Mouse (Mus musculus) MEL (cell line): Measurements from ENCODE around the gene Pcnx3. TPM values are rescaled to one million over a fixed set of nuclear protein-coding genes. Genes with fewer than 3 reads are reported as not detected.

Source experiments
- DNase-seq: peaks from one replicate; pipeline ENCODE4 v3.0.0; 2011; ENCODE audit warnings: low read depth, low spot score
- H3K27ac ChIP-seq: 2 replicates; pipeline ENCODE4 v1.5.1; 2012; ENCODE audit warnings: low read depth, mild to moderate bottlenecking, control low read depth, low read length, moderate library complexity; ENCODE audit not compliant: control insufficient read depth
- H3K27me3 ChIP-seq, 2 experiments: fragments of 150-350 bp in 1 of 2; sonication (generic) in 1 of 2; 2 replicates each; pipeline ENCODE4 v1.6.1; 2012; ENCODE audit warnings: low read length in 2 of 2, mild to moderate bottlenecking in 2 of 2, improper control_type of control experiment in 1 of 2, moderate library complexity in 1 of 2; ENCODE audit not compliant: insufficient read depth in 2 of 2, control insufficient read depth in 1 of 2
- H3K36me3 ChIP-seq, 2 experiments: 2 replicates each; pipeline ENCODE4 v1.6.1; 2012 to 2014; ENCODE audit warnings: low read length in 2 of 2, improper control_type of control experiment in 1 of 2, inconsistent platforms in 1 of 2, mild to moderate bottlenecking in 1 of 2; ENCODE audit not compliant: insufficient read depth in 2 of 2, control insufficient read depth in 1 of 2
- H3K4me1 ChIP-seq, 2 experiments: fragments of 150-350 bp in 1 of 2; sonication (generic) in 1 of 2; 2 replicates each; pipeline ENCODE4 v1.6.1; 2012; ENCODE audit warnings: low read length in 2 of 2, improper control_type of control experiment in 1 of 2, mild to moderate bottlenecking in 1 of 2; ENCODE audit not compliant: insufficient read depth in 2 of 2, control insufficient read depth in 1 of 2
- H3K4me3 ChIP-seq, 2 experiments: fragments of 150-350 bp in 1 of 2; sonication (generic) in 1 of 2; 2 replicates each; pipeline ENCODE4 v1.5.1; 2012; ENCODE audit warnings: low read depth in 2 of 2, low read length in 2 of 2, mild to moderate bottlenecking in 2 of 2, moderate library complexity in 2 of 2, control low read depth in 1 of 2, improper control_type of control experiment in 1 of 2; ENCODE audit not compliant: control insufficient read depth in 1 of 2, insufficient read depth in 1 of 2
- H3K79me2 ChIP-seq: 2 replicates; pipeline ENCODE4 v1.6.1; 2012; ENCODE audit warnings: mild to moderate bottlenecking, low read length, moderate library complexity; ENCODE audit not compliant: control insufficient read depth, poor library complexity, insufficient read depth
- H3K9ac ChIP-seq: 2 replicates; pipeline ENCODE4 v1.6.1; 2012; ENCODE audit warnings: low read depth, mild to moderate bottlenecking, control low read depth, low read length, moderate library complexity; ENCODE audit not compliant: control insufficient read depth, poor library complexity, severe bottlenecking
- H3K9me3 ChIP-seq: fragments of 150-350 bp; sonication (generic); replicated peaks from 2 replicates; pipeline ENCODE4 v1.6.1; 2012; ENCODE audit warnings: mild to moderate bottlenecking, low read length, improper control_type of control experiment, moderate library complexity; ENCODE audit not compliant: insufficient read depth
- BHLHE40 ChIP-seq: IDR thresholded peaks from 2 replicates; pipeline ENCODE4 v1.6.1; 2012; ENCODE audit warnings: low read depth, mild to moderate bottlenecking, inconsistent platforms, low read length, improper control_type of control experiment, borderline replicate concordance
- CHD1 ChIP-seq: IDR thresholded peaks from 2 replicates; pipeline ENCODE4 v1.6.1; 2012; ENCODE audit warnings: low read depth, mild to moderate bottlenecking, inconsistent platforms, low read length, improper control_type of control experiment
- CHD2 ChIP-seq: IDR thresholded peaks from 2 replicates; pipeline ENCODE4 v1.6.1; 2011; ENCODE audit warnings: low read length, improper control_type of control experiment
- CTCF ChIP-seq, 3 experiments: IDR thresholded peaks in 2 of 3; conservative IDR thresholded peaks in 1 of 3; 2 replicates each; pipeline ENCODE4 v1.5.1; 2011 to 2012; ENCODE audit warnings: low read length in 3 of 3, low read depth in 2 of 3, mild to moderate bottlenecking in 2 of 3, improper control_type of control experiment in 1 of 3, inconsistent platforms in 1 of 3, mixed read lengths in 1 of 3, moderate library complexity in 1 of 3; ENCODE audit not compliant: control insufficient read depth in 1 of 3, insufficient read depth in 1 of 3, poor library complexity in 1 of 3, severe bottlenecking in 1 of 3
- E2F4 ChIP-seq: IDR thresholded peaks from 2 replicates; pipeline ENCODE4 v1.6.1; 2011; ENCODE audit warnings: low read depth, low read length, improper control_type of control experiment, borderline replicate concordance
- ELF1 ChIP-seq: IDR thresholded peaks from 2 replicates; pipeline ENCODE4 v1.6.1; 2014; ENCODE audit warnings: low read depth, mild to moderate bottlenecking, inconsistent platforms, low read length, improper control_type of control experiment, moderate library complexity
- HCFC1 ChIP-seq: IDR thresholded peaks from 2 replicates; pipeline ENCODE4 v1.6.1; 2012; ENCODE audit warnings: low read depth, mild to moderate bottlenecking, inconsistent platforms, low read length, improper control_type of control experiment, moderate library complexity
- MXI1 ChIP-seq: IDR thresholded peaks from 2 replicates; pipeline ENCODE4 v1.6.1; 2011; ENCODE audit warnings: mild to moderate bottlenecking, low read depth, low read length, improper control_type of control experiment
- MYB ChIP-seq: IDR thresholded peaks from 2 replicates; pipeline ENCODE4 v1.6.1; 2011; ENCODE audit warnings: mild to moderate bottlenecking, low read depth, low read length, improper control_type of control experiment
- POLR2AphosphoS5 ChIP-seq: IDR thresholded peaks from 2 replicates; pipeline ENCODE4 v1.6.1; 2012; ENCODE audit warnings: low read depth, borderline replicate concordance, mild to moderate bottlenecking, inconsistent platforms, low read length, moderate library complexity, mixed read lengths
- SIN3A ChIP-seq: IDR thresholded peaks from 2 replicates; pipeline ENCODE4 v1.6.1; 2012; ENCODE audit warnings: low read length, improper control_type of control experiment, inconsistent platforms
- UBTF ChIP-seq: IDR thresholded peaks from 2 replicates; pipeline ENCODE4 v1.6.1; 2012; ENCODE audit warnings: low read depth, mild to moderate bottlenecking, inconsistent platforms, low read length, improper control_type of control experiment, moderate library complexity, borderline replicate concordance; ENCODE audit not compliant: insufficient read depth
- ZKSCAN1 ChIP-seq: IDR thresholded peaks from 2 replicates; pipeline ENCODE4 v1.6.1; 2012; ENCODE audit warnings: low read depth, mild to moderate bottlenecking, inconsistent platforms, low read length, improper control_type of control experiment, moderate library complexity
- ZNF384 ChIP-seq: IDR thresholded peaks from 2 replicates; pipeline ENCODE4 v1.6.1; 2012; ENCODE audit warnings: low read depth, mild to moderate bottlenecking, inconsistent platforms, low read length, improper control_type of control experiment
- polyA plus RNA-seq, 2 experiments: library from polyadenylated mRNA; stranded (reverse) in 1 of 2; unstranded in 1 of 2; fragments of >175 nt in 1 of 2; fragments of >200 nt in 1 of 2; gene quantifications; 2 replicates each; pipeline versions ENCODE4 v1.2.1 to v1.2.4; 2012; ENCODE audit warnings: low replicate concordance in 2 of 2, low read depth in 1 of 2; ENCODE audit not compliant: insufficient read length in 2 of 2, insufficient read depth in 1 of 2, missing spikeins in 1 of 2
- total RNA-seq: library from RNA; depleted of rRNA; stranded (reverse); fragments of 300-350 nt; gene quantifications from 2 replicates; pipeline ENCODE4 v1.2.3, GENCODE M21; 2012

Pcnx3 gene
- total and polyA plus RNA-seq, 3 experiments: 25.3 to 76.4 TPM; not detected in 1

DNA sequence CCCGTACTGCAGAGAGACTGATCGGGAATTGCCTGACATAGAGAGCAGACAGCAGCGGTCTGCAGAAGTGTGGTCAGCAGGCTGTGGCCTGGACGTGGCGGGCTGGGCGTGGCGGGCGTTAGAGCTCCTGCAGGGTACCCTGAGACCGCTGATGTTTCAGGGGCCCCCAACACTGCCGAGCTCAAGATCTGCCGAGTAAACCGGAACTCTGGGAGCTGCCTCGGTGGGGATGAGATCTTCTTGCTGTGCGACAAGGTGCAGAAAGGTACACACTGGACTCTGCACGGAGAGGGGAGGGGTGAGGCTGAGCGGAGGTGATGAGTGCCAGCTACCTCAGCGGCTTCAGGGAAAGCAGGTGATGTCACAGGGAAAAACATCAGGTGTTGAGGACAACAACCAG, 47.7 kb downstream of the Pcnx3 start:
- H3K4me3 ChIP-seq: no peak overlapping the region
- TF ChIP-seq ZNF384 (no peak), MXI1 (no peak), POLR2AphosphoS5 (no peak), BHLHE40 (no peak)

DNA sequence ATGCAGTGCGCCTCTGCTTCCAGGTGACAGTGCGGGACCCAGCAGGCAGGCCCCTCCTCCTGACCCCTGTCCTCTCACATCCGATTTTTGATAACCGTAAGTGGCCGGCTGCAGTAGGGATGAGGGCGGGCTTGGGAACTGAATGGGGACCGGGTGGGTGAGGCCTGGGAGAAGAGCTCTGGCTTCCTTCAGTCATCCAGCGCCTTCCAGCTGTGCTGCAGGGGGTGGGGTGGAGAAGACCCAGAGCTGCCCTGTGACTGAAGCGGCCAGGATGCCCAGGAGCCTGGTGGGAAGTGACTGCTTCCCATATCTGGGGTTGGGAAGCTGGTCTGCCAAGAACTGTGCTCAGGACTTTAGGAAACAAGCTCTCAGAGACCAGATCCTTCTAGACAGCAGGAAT, 48.4 kb downstream of the Pcnx3 start:
- Histone ChIP-seq H3K4me1 (peaks cover 0 to 18% of the 10 kb centered on the region in 2 experiments; a peak in 3 of 4 replicates), H3K9me3 (no peaks in the 10 kb centered on the region), H3K36me3 (peaks cover 7 to 12% of the 10 kb centered on the region in 2 experiments), H3K79me2 (peaks cover 16% of the 10 kb centered on the region), H3K9ac (no peak overlapping the region)
- TF ChIP-seq ELF1 (no peak), E2F4 (no peak), BHLHE40 (no peak), HCFC1 (no peak), MYB (no peak)
- TF ChIP-seq, all 39 proteins: peak for 0
- Histone ChIP-seq H3K27me3 (no peaks in the 10 kb centered on the region), H3K4me3 (no peak overlapping the region), H3K27ac (no peak overlapping the region)
- no peak for DNase-seq

More for the DNA sequence above, 47.7 kb downstream of the Pcnx3 start:
- peaks cover 0 to 12% of the 10 kb centered on the region in 2 experiments; a peak in 3 of 4 replicates for H3K4me1 ChIP-seq
- no peaks in the 10 kb centered on the region for H3K9me3 ChIP-seq
- peaks cover 16% of the 10 kb centered on the region for H3K79me2 ChIP-seq
- peaks cover 7 to 8% of the 10 kb centered on the region in 2 experiments for H3K36me3 ChIP-seq
- DNase-seq: no peak
- H3K9ac ChIP-seq: no peak overlapping the region
- H3K27me3 ChIP-seq: no peaks in the 10 kb centered on the region
- no peak overlapping the region for H3K27ac ChIP-seq

DNA sequence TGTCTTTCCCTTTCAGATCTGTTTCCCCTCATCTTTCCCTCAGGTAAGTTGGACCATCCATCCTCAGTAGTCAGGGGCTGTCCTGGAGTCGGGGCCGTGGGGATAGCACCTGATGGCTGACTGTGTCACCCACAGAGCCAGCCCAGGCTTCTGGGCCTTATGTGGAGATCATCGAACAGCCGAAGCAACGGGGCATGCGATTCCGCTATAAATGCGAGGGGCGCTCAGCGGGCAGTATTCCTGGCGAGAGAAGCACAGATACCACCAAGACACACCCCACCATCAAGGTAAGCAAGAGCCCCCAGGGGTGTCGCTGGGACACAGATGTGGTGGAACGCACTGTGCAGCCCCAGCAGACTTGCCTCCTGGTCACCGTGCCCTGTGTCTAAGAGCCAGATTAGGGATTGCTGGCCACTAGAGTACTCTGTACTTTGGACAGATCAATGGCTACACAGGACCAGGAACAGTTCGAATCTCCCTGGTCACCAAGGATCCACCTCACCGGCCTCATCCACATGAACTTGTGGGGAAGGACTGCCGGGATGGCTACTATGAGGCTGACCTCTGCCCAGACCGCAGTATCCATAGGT, 50.2 kb downstream of the Pcnx3 start:
- DNase-seq: no peak
- H3K4me3 ChIP-seq: peak overlapping the region; percentile 94 to 97
- H3K9ac ChIP-seq: peak overlapping the region; percentile 97
- H3K79me2 ChIP-seq: peaks cover 16% of the 10 kb centered on the region
- H3K9me3 ChIP-seq: no peaks in the 10 kb centered on the region
- peaks cover 7 to 12% of the 10 kb centered on the region in 2 experiments for H3K36me3 ChIP-seq
- no peaks in the 10 kb centered on the region for H3K27me3 ChIP-seq
- peaks cover 0 to 18% of the 10 kb centered on the region in 2 experiments; a peak in 3 of 4 replicates for H3K4me1 ChIP-seq
- H3K27ac ChIP-seq: peak overlapping the region; percentile 21; the same call in 1 of the 2 replicates
- TF ChIP-seq CHD2: no peak
- TF ChIP-seq UBTF: no peak
- TF ChIP-seq ZKSCAN1: no peak
- TF ChIP-seq SIN3A: no peak
- no peak for TF ChIP-seq CTCF (IDR thresholded peaks at IDR 0.05 in 2 of 3, conservative IDR thresholded peaks at IDR 0.05 in 1 of 3; ENCODE audit: control insufficient read depth in 1 of 3, insufficient read depth in 1 of 3, low read depth in 2 of 3, low read length in 3 of 3, poor library complexity in 1 of 3, severe bottlenecking in 1 of 3)
- no peak for TF ChIP-seq HCFC1
- no peak for TF ChIP-seq CHD1
